Mouse (Mus musculus) brain, embryonic 14.5 days (tissue): ENCODE measurements around the gene Jarid2.

Experiments
- CTCF ChIP-seq: fragments of 200-500 bp; IDR thresholded peaks from 2 replicates; pipeline ENCODE4 v1.5.1; 2012; ENCODE audit warnings: inconsistent platforms, mild to moderate bottlenecking, moderate library complexity, borderline replicate concordance; ENCODE audit not compliant: insufficient read depth, insufficient read length; ENCODE audit errors: extremely low read depth
- POLR2A ChIP-seq: fragments of 200-500 bp; IDR thresholded peaks from 2 replicates; pipeline ENCODE4 v1.6.1; 2012; ENCODE audit warnings: mild to moderate bottlenecking, inconsistent platforms, borderline replicate concordance; ENCODE audit not compliant: poor library complexity, insufficient read depth, insufficient read length, severe bottlenecking; ENCODE audit errors: extremely low read depth

- no peak for TF ChIP-seq CTCF
- TF ChIP-seq POLR2A, result no peak
Measured at GRCm38 (mm10) chr13:44781126-44781525, 51.9 kb downstream of the Jarid2 start.
